Mouse (Mus musculus): ENCODE data around the gene Maml2.

Maml2 gene

GRCm38 (mm10) chr9:13307226-13307625 is 9.5 kb downstream of the Maml2 start:
- in situ Hi-C loops (cut with MboI, MseI): loop anchor here (25.0 kb wide), 3 partner anchors 855 to 1180 kb away; no protein-coding TSS in a partner anchor

- in situ Hi-C loops (cut with MboI, MseI): loop anchor here (25.0 kb wide), 3 partner anchors 854 to 1179 kb away; no protein-coding TSS in a partner anchor
Observed at GRCm38 (mm10) chr9:13308718-13309117, 11.0 kb downstream of the Maml2 start.

- in situ Hi-C loops (cut with MboI, MseI): loop anchor here (25.0 kb wide), 3 partner anchors 852 to 1177 kb away; no protein-coding TSS in a partner anchor
Observed at GRCm38 (mm10) chr9:13309807-13310206, 12.1 kb downstream of the Maml2 start.

GRCm38 (mm10) chr9:13310236-13310635 is 12.5 kb downstream of the Maml2 start:
- in situ Hi-C loops (cut with MboI, MseI): loop anchor here (25.0 kb wide), 3 partner anchors 852 to 1177 kb away; no protein-coding TSS in a partner anchor

GRCm38 (mm10) chr9:13311094-13311493 is 13.3 kb downstream of the Maml2 start:
- in situ Hi-C loops (cut with MboI, MseI): loop anchor here (25.0 kb wide), 3 partner anchors 851 to 1176 kb away; no protein-coding TSS in a partner anchor

- in situ Hi-C loops (cut with MboI, MseI): loop anchor here (25.0 kb wide), 3 partner anchors 848 to 1173 kb away; no protein-coding TSS in a partner anchor
Observed at GRCm38 (mm10) chr9:13313923-13314322, 16.2 kb downstream of the Maml2 start.

GRCm38 (mm10) chr9:13314577-13315004 is 16.8 kb downstream of the Maml2 start:
- in situ Hi-C loops (cut with MboI, MseI): loop anchor here (5.0 to 25.0 kb wide), 4 partner anchors 508 to 1173 kb away; no protein-coding TSS in a partner anchor

- in situ Hi-C loops (cut with MboI, MseI): loop anchor here (5.0 to 25.0 kb wide), 4 partner anchors 507 to 1172 kb away; no protein-coding TSS in a partner anchor
Observed at GRCm38 (mm10) chr9:13315393-13315792, 17.6 kb downstream of the Maml2 start.

GRCm38 (mm10) chr9:13319566-13319965 is 21.8 kb downstream of the Maml2 start:
- in situ Hi-C loops (cut with MboI, MseI): loop anchor here (5.0 to 25.0 kb wide), 4 partner anchors 503 to 1168 kb away; no protein-coding TSS in a partner anchor

GRCm38 (mm10) chr9:13320800-13321364 is 23.1 kb downstream of the Maml2 start:
- in situ Hi-C loops (cut with MboI, MseI): loop anchor here (5.0 to 25.0 kb wide), 8 partner anchors 96 to 1166 kb away; no protein-coding TSS in a partner anchor

GRCm38 (mm10) chr9:13323074-13323473 is 25.3 kb downstream of the Maml2 start:
- in situ Hi-C loops (cut with MboI, MseI): loop anchor here (5.0 to 25.0 kb wide), 8 partner anchors 94 to 1164 kb away; no protein-coding TSS in a partner anchor

GRCm38 (mm10) chr9:13323612-13324011 is 25.9 kb downstream of the Maml2 start:
- in situ Hi-C loops (cut with MboI, MseI): loop anchor here (5.0 to 25.0 kb wide), 8 partner anchors 94 to 1164 kb away; no protein-coding TSS in a partner anchor

GRCm38 (mm10) chr9:13414230-13414766 is 116.5 kb downstream of the Maml2 start:
- in situ Hi-C loops (cut with MboI, MseI): loop anchor here in 1 of 2 experiments (10.0 kb wide), 1 partner anchor 301 kb away; no protein-coding TSS in a partner anchor

- in situ Hi-C loops (cut with MboI, MseI): loop anchor here in 1 of 2 experiments (25.0 kb wide), 1 partner anchor 1838 kb away; no protein-coding TSS in a partner anchor
Observed at GRCm38 (mm10) chr9:13425031-13425940, 127.5 kb downstream of the Maml2 start.

- in situ Hi-C loops (cut with MboI, MseI): loop anchor here (5.0 to 25.0 kb wide), 3 partner anchors 58 to 1842 kb away; no protein-coding TSS in a partner anchor
Observed at GRCm38 (mm10) chr9:13429477-13430125, 131.8 kb downstream of the Maml2 start.

GRCm38 (mm10) chr9:13430302-13430701 is 132.5 kb downstream of the Maml2 start:
- in situ Hi-C loops (cut with MboI, MseI): loop anchor here (5.0 to 25.0 kb wide), 3 partner anchors 57 to 1843 kb away; no protein-coding TSS in a partner anchor

- in situ Hi-C loops (cut with MboI, MseI): loop anchor here (5.0 to 25.0 kb wide), 3 partner anchors 57 to 1843 kb away; no protein-coding TSS in a partner anchor
Observed at GRCm38 (mm10) chr9:13430744-13431143, 133.0 kb downstream of the Maml2 start.

- in situ Hi-C loops (cut with MboI, MseI): loop anchor here (5.0 to 25.0 kb wide), 3 partner anchors 56 to 1844 kb away; no protein-coding TSS in a partner anchor
Observed at GRCm38 (mm10) chr9:13431646-13432045, 133.9 kb downstream of the Maml2 start.

- in situ Hi-C loops (cut with MboI, MseI): loop anchor here (5.0 to 25.0 kb wide), 3 partner anchors 54 to 1846 kb away; no protein-coding TSS in a partner anchor
Observed at GRCm38 (mm10) chr9:13433501-13434090, 135.8 kb downstream of the Maml2 start.

GRCm38 (mm10) chr9:13440911-13441310 is 143.2 kb downstream of the Maml2 start:
- in situ Hi-C loops (cut with MboI, MseI): loop anchor here in 1 of 2 experiments (25.0 kb wide), 1 partner anchor 1854 kb away; no protein-coding TSS in a partner anchor

Data from T-helper 17 cell (primary cell).